Mouse (Mus musculus) ES-E14 (cell line): Measurements from ENCODE around the gene Ccs. TPM values are rescaled to one million over a fixed set of nuclear protein-coding genes. Genes with fewer than 3 reads are reported as not detected.
"Not testable (repeated sequence)": the region's sequence is repeated elsewhere in the genome, so short reads cannot be mapped to it uniquely, and the experiment has no call there.

ENCODE experiments used
- DNase-seq: peaks from one replicate; pipeline ENCODE4 v3.0.0-alpha.2; 2013; ENCODE audit warnings: low read depth, low spot score
- H3K27ac ChIP-seq: 2 replicates; pipeline ENCODE4 v1.5.1; 2012; ENCODE audit warnings: low read depth, mild to moderate bottlenecking, low read length, moderate library complexity, mixed read lengths; ENCODE audit not compliant: poor library complexity, insufficient read depth, severe bottlenecking
- H3K36me3 ChIP-seq: 2 replicates; pipeline ENCODE4 v1.6.1; 2012; ENCODE audit warnings: mild to moderate bottlenecking, low read length, moderate library complexity, mixed read lengths; ENCODE audit not compliant: control insufficient read depth, poor library complexity, insufficient read depth, severe bottlenecking
- H3K4me1 ChIP-seq, 2 experiments: fragments of 150-350 bp in 1 of 2; sonication (generic) in 1 of 2; 2 replicates each; pipeline ENCODE4 v1.6.1; 2012; ENCODE audit warnings: low read length in 2 of 2, mild to moderate bottlenecking in 1 of 2, mixed read lengths in 1 of 2; ENCODE audit not compliant: control insufficient read depth in 2 of 2, insufficient read depth in 2 of 2, poor library complexity in 1 of 2
- H3K4me3 ChIP-seq, 2 experiments: fragments of 150-350 bp in 1 of 2; sonication (generic) in 1 of 2; 2 replicates each; pipeline ENCODE4 v1.5.1; 2012; ENCODE audit warnings: low read length in 2 of 2, low read depth in 1 of 2, mild to moderate bottlenecking in 1 of 2, mixed read lengths in 1 of 2; ENCODE audit not compliant: insufficient read depth in 1 of 2, poor library complexity in 1 of 2, severe bottlenecking in 1 of 2
- H3K9ac ChIP-seq: 2 replicates; pipeline ENCODE4 v1.6.1; 2012; ENCODE audit warnings: low read depth, mild to moderate bottlenecking, low read length, mixed read lengths; ENCODE audit not compliant: poor library complexity, insufficient read depth, severe bottlenecking
- H3K9me3 ChIP-seq: fragments of 150-350 bp; sonication (generic); 2 replicates; pipeline ENCODE4 v1.6.1; 2012; ENCODE audit warnings: low read depth, mild to moderate bottlenecking, low read length; ENCODE audit not compliant: control insufficient read depth, insufficient read depth
- CHD2 ChIP-seq: IDR thresholded peaks from 2 replicates; pipeline ENCODE4 v1.6.1; 2014; ENCODE audit warnings: mild to moderate bottlenecking, low read depth, low read length, inconsistent platforms
- HCFC1 ChIP-seq: IDR thresholded peaks from 2 replicates; pipeline ENCODE4 v1.6.1; 2012; ENCODE audit warnings: low read length, inconsistent platforms, borderline replicate concordance; ENCODE audit not compliant: insufficient read depth
- MAFK ChIP-seq: IDR thresholded peaks from 2 replicates; pipeline ENCODE4 v1.6.1; 2014; ENCODE audit warnings: mild to moderate bottlenecking, low read depth, low read length, inconsistent platforms; ENCODE audit not compliant: insufficient read depth
- ZC3H11A ChIP-seq: IDR thresholded peaks from 2 replicates; pipeline ENCODE4 v1.6.1; 2012; ENCODE audit warnings: low read depth, mild to moderate bottlenecking, inconsistent platforms, low read length, borderline replicate concordance
- ZNF384 ChIP-seq: IDR thresholded peaks from 2 replicates; pipeline ENCODE4 v1.6.1; 2012; ENCODE audit warnings: low read depth, low read length, inconsistent platforms
- in situ Hi-C, 2 experiments: fragments of 600-800 bp; cut with MboI; formaldehyde crosslinking; loops; one replicate each; pipeline ENCODE4 v1.15.1; 2025; ENCODE audit warnings: low sequenced_read_pairs in 2 of 2, inconsistent platforms in 1 of 2; ENCODE audit not compliant: unreplicated experiment in 2 of 2
- total RNA-seq: library from RNA; depleted of rRNA; stranded (reverse); fragments of 300-350 nt; gene quantifications from 2 replicates; pipeline ENCODE4 v1.2.3, GENCODE M21; 2012

The Ccs gene
- total RNA-seq, 1 experiment = 49.9 TPM

DNA sequence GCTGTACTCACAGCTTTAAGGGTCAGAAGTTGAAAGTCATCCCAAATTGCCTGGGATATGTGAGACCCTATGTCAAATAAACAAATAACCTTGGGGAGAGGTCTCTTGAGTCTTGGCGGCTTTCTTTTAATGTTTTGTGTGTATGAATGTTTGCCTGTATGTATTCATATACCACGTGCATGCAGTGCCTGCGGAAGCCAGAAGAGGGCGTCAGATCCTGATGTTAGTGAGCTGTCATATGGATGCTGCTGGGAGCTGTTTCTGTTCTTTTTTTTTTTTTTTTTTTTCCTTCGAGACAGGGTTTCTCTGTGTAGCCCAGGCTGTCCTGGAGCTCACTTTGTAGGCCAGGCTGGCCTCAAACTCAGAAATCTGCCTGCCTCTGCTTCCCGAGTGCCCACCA lies 26.1 kb downstream of the Ccs start:
- in situ Hi-C loops = no loop called here

DNA sequence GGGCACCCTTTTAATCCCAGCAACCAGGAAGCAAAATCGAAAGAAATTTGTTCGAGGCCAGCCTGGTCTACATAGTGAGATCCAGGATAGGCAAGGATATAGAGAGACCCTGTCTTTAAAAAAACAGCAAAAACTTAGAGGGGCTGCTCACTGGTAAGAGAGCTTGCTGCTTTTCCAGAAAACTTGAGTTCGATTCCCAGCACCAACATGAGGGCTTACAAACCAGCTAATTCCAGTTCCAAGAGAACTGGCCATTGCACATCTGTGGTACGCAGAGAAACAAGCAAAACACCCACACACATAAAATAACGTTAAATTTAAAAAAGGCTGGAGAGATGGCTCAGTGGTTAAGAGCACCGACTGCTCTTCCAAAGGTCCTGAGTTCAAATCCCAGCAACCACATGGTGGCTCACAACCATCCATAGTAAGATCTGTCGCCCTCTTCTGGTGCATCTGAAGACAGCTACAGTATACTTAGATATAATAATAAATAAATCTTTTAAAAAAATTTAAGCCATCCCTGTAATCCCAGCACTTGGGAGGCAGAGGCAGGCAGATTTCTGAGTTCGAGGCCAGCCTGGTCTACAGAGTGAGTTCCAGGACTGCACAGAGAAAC lies 26.7 kb downstream of the Ccs start:
- in situ Hi-C loops, DNase-seq, H3K36me3 ChIP-seq, H3K4me1 ChIP-seq, H3K9me3 ChIP-seq: not testable (repeated sequence)
- Histone ChIP-seq H3K27ac (peak overlapping the region; percentile 89; the same call in 1 of the 2 replicates), H3K4me3 (peak overlapping the region; percentile 77 to 94), H3K9ac (peak overlapping the region; percentile 89; the same call in 1 of the 2 replicates)

More for the DNA sequence above, 26.1 kb downstream of the Ccs start:
- Histone ChIP-seq H3K36me3 (peaks cover 1% of the 10 kb centered on the region; the same call in 1 of the 2 replicates), H3K4me1 (peaks cover 1 to 6% of the 10 kb centered on the region in 2 experiments; a peak in 3 of 4 replicates), H3K4me3 (no peak overlapping the region), H3K9ac (no peak overlapping the region), H3K9me3 (no peaks in the 10 kb centered on the region), H3K27ac (no peak overlapping the region)
- DNase-seq = peak; percentile 81
- TF ChIP-seq ZC3H11A (peak; percentile 7; the same call in 1 of the 2 replicates), MAFK (no peak), ZNF384 (peak; percentile 95)

DNA sequence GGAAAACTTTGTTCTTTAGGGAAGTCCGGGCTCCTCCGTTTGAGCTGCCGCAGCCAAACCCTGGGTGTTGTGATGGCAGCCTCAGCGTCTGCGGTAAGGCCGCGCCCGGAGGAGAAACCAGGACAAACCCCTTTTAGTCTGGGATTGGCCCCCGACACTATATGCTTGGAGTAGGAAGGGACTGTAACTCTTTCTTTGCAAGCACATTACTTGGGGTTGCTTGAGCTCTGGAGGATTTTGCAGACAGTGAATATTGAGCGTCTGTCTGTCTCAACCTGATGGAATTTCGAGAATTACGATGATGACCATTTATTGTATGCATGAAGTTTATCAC lies 27.3 kb downstream of the Ccs start:
- H3K36me3 ChIP-seq = peaks cover 2% of the 10 kb centered on the region; the same call in 1 of the 2 replicates
- TF ChIP-seq CHD2 (no peak), ZC3H11A (0 out of 2 replicates have a peak, but pooled peaks have one; percentile 10)
- H3K9me3 ChIP-seq = no peaks in the 10 kb centered on the region
- no peak for DNase-seq
- peak overlapping the region; percentile 89 for H3K27ac ChIP-seq
- H3K4me1 ChIP-seq = peaks cover 3 to 4% of the 10 kb centered on the region in 2 experiments; a peak in 3 of 4 replicates
- peak overlapping the region; percentile 89 for H3K9ac ChIP-seq
- in situ Hi-C loops = no loop called here
- peak overlapping the region; percentile 77 to 94 for H3K4me3 ChIP-seq

DNA sequence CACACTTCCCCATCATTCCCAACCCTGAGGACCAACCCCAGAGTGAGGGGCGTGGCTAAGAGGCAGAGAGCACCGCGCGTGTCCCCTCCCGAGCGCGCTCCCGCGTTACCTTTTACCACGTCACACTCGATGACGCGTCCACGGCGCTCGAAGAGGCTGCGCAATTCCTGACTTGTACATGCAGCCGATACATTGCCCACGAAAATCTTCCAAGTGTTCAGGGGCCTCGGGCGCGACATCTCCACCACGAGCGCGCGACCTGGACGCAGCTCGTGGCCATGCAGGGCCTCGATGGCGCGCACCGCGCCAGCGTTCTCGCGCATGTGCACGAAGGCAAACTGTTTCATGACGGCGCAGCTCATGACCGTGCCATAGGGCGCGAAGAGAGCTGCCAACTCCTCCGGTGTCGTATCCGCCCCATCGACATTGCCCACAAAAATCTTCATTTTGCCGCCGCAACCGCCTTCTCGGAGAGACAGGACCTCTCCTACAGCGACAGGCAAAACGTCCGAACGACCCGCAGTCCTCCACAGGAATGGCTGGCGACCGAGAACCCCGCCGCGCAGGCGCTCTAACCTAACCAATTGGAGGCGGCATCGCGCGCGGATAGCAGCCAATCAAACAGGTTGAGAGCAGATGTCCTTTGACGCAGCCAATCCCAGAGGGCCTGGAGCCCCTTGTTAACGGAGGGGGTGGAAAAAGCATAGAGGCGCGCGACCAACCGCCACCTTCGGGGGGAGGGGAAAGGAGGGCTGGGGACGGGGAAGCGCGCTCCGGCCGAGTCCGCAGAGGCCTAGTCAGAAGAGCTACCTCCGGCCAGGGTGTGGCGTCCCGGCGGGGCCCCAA lies 27.8 kb downstream of the Ccs start, which contains the start of the genes Gm21992 and Rbm14:
Gene Gm21992, minus strand, starts transcription at position 550 of the 846 bp plus-strand sequence.
Gene Rbm14, minus strand, starts transcription at position 572 of the 846 bp plus-strand sequence.
- in situ Hi-C loops = no loop called here
- Histone ChIP-seq H3K9me3 (no peaks in the 10 kb centered on the region), H3K27ac (peak within 1 kb of the TSS; percentile 100), H3K4me1 (peaks cover 3 to 4% of the 10 kb centered on the region in 2 experiments; a peak in 3 of 4 replicates), H3K36me3 (peaks cover 2% of the 10 kb centered on the region; the same call in 1 of the 2 replicates), H3K4me3 (peak within 1 kb of the TSS; percentile 77 to 94), H3K9ac (peak within 1 kb of the TSS; percentile 97)
- TF ChIP-seq ZNF384 = no peak
- no peak for TF ChIP-seq ZC3H11A
- TF ChIP-seq CHD2 = 0 out of 2 replicates have a peak, but pooled peaks have one; percentile 42
- peak; percentile 8; the same call in 1 of the 2 replicates for TF ChIP-seq HCFC1
- TF ChIP-seq MAFK = no peak
- DNase-seq = peak; percentile 98

DNA sequence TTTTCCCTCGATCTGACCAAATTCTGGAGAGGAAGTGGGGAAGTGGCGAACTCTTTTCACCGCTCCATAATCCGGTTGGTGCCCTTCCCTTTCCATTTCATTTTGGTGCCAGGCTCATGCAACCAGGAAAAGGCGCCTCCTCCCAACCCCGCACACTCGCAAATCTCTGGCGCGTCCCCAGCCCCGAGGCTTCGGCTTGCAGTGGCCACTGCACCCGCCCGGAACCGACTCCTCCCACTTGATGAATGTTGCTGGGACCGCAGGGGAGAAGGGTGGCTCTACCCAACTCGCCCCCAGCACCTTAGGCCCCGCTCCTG lies 28.4 kb downstream of the Ccs start:
- Histone ChIP-seq H3K4me1 (peaks cover 3 to 4% of the 10 kb centered on the region in 2 experiments; a peak in 3 of 4 replicates), H3K27ac (peak overlapping the region; percentile 100), H3K9me3 (no peaks in the 10 kb centered on the region), H3K9ac (peak overlapping the region; percentile 97), H3K36me3 (peaks cover 2% of the 10 kb centered on the region; the same call in 1 of the 2 replicates), H3K4me3 (peak overlapping the region; percentile 77 to 92)
- in situ Hi-C loops = no loop called here
- peak; percentile 47 for DNase-seq
- no peak for TF ChIP-seq MAFK
- TF ChIP-seq CHD2 = no peak
- TF ChIP-seq ZNF384 = no peak
- TF ChIP-seq ZC3H11A = no peak
- TF ChIP-seq HCFC1 = peak; percentile 44; the same call in 1 of the 2 replicates
